ENCODE assay signal across 7 mouse cellular contexts in the genomic region with DNA sequence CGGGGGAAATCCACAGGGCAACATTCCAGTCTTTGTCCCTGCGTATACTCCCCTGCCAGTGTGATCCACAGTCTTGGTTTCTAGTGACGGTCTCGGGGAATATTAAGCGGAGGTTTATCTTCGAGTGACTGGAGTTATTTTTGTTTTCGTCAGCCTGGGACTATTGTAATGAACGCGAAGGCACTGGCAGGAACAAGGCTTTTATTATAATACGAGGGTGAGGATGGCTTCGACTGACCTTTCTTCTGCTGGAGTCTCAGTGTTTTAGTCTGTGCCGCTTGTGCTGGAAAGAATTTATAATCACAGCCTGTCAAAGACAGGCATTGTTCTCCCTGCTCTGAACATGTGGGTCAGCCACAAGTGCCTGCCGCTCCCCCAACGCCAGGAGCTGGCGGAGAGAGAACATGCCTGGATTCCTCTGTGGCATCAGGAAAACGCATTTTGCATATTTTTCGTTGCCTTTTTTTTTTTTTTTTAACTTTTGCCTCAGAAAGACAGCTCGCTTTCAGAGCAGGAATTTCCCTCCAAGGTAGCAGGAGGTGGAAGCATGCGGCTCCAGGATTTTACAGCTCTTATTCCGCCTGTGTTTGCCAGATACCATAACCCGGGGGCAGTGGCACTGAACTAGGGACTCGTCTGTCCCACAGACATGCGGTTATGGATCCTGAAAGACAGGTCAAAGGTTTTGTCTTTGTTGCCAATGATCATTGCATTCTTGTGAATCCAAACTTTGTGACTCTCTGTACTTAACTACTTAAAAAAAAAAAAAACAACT.
A peak's percentile ranks its signal among the peaks of the same experiment; 100 is the strongest.
DNase-seq lines count a peak whose midpoint lies in the region; ATAC-seq and TF ChIP-seq lines count a peak whose summit lies in the region.

No protein-coding gene starts in this region.

- POLR2A ChIA-PET in Patski (lab: Charles Lee): no interaction called here

- 17% methylated on average over 23 of the region's 23 CpGs for WGBS in heart, embryonic 13.5 days
- WGBS in kidney, postnatal 0 days: 6% methylated on average over 23 of the region's 23 CpGs
- WGBS in limb, embryonic 15.5 days: 4% methylated on average over 23 of the region's 23 CpGs

- no peak for TF ChIP-seq CTCF in Patski (IDR thresholded peaks at IDR 0.05)
- no peak for TF ChIP-seq CTCF in kidney, postnatal 0 days (IDR thresholded peaks at IDR 0.05; ENCODE audit: low read depth)

- peak overlapping the region; percentile 28 for H3K9ac ChIP-seq in heart, embryonic 13.5 days
- no peak overlapping the region for H3K9ac ChIP-seq in kidney, postnatal 0 days (ENCODE audit: low read depth, low read length)
- no peak overlapping the region for H3K9ac ChIP-seq in limb, embryonic 15.5 days

- no peaks in the 10 kb centered on the region for H3K9me3 ChIP-seq in heart, embryonic 13.5 days
- H3K9me3 ChIP-seq in kidney, postnatal 0 days (replicated peaks; ENCODE audit: low read length): no peaks in the 10 kb centered on the region
- H3K9me3 ChIP-seq in limb, embryonic 15.5 days: no peaks in the 10 kb centered on the region

- peak overlapping the region; percentile 67 for H3K4me2 ChIP-seq in heart, embryonic 13.5 days
- H3K4me2 ChIP-seq in kidney, postnatal 0 days (ENCODE audit: low read length): peak overlapping the region; percentile 43
- peak overlapping the region; percentile 41 for H3K4me2 ChIP-seq in limb, embryonic 15.5 days

- in situ Hi-C loops in Patski (cut with MboI; ENCODE audit: low pct_unique_long_range_greater_than_20kb): no loop called here

- peak overlapping the region; percentile 37 for H3K4me3 ChIP-seq in heart, embryonic 13.5 days
- H3K4me3 ChIP-seq in kidney, postnatal 0 days (replicated peaks; ENCODE audit: low read depth, low read length): no peak overlapping the region
- H3K4me3 ChIP-seq in limb, embryonic 15.5 days: peak overlapping the region; percentile 14

- H3K4me1 ChIP-seq in heart, embryonic 13.5 days: peaks cover 23% of the 10 kb centered on the region
- no peaks in the 10 kb centered on the region for H3K4me1 ChIP-seq in kidney, postnatal 0 days (replicated peaks; ENCODE audit: insufficient read depth, low read length)
- peaks cover 34% of the 10 kb centered on the region for H3K4me1 ChIP-seq in limb, embryonic 15.5 days

- DNase-seq in Patski (ENCODE audit: low read depth, low spot score): peak; percentile 71
- peak; percentile 85 for DNase-seq in embryo, embryonic 10.5 days (ENCODE audit: low spot score)
- peak; percentile 73 for DNase-seq in kidney, postnatal 0 days (ENCODE audit: low spot score)
- DNase-seq in right cerebral cortex, adult 2 months (ENCODE audit: low spot score in 2 of 2): peak; percentile 40 to 52
- no peak for DNase-seq in ovary, adult 18-20 months (ENCODE audit: low spot score)

- peak overlapping the region; percentile 66 for H3K27ac ChIP-seq in heart, embryonic 13.5 days (replicated peaks)
- peak overlapping the region; percentile 38; the same call in 1 of the 2 replicates for H3K27ac ChIP-seq in kidney, postnatal 0 days
- H3K27ac ChIP-seq in limb, embryonic 15.5 days: peak overlapping the region; percentile 84

- H3K36me3 ChIP-seq in heart, embryonic 13.5 days: no peaks in the 10 kb centered on the region
- no peaks in the 10 kb centered on the region for H3K36me3 ChIP-seq in kidney, postnatal 0 days (ENCODE audit: insufficient read depth, low read length)
- H3K36me3 ChIP-seq in limb, embryonic 15.5 days: 0 out of 2 replicates have a peak, but pooled peaks cover 2% of the 10 kb centered on the region

- CTCF ChIA-PET in Patski (lab: Charles Lee): interaction anchor here (0.6 to 1.6 kb wide), 5 partner anchors 20 to 75 kb away, joined by 3 to 8 read pairs (median 4); no protein-coding TSS in a partner anchor

- ATAC-seq in Patski: peak; percentile 70
- no peak for ATAC-seq in heart, embryonic 13.5 days (ENCODE audit: extremely low read depth, insufficient number of reproducible peaks, low FRiP score, low TSS enrichment)
- ATAC-seq in kidney, postnatal 0 days (replicated peaks; ENCODE audit: low FRiP score, low read depth): no peak
- ATAC-seq in limb, embryonic 15.5 days (ENCODE audit: insufficient number of reproducible peaks, low FRiP score, low TSS enrichment, low read depth): no peak; the same call in 1 of the 2 replicates

- no peaks in the 10 kb centered on the region for H3K27me3 ChIP-seq in Patski
- peaks cover 25% of the 10 kb centered on the region for H3K27me3 ChIP-seq in heart, embryonic 13.5 days (replicated peaks)
- no peaks in the 10 kb centered on the region for H3K27me3 ChIP-seq in kidney, postnatal 0 days (ENCODE audit: insufficient read depth, low read length)
- H3K27me3 ChIP-seq in limb, embryonic 15.5 days: no peaks in the 10 kb centered on the region
